Mouse (Mus musculus) left cerebral cortex, adult 8-10 months (tissue): ENCODE measurements around the gene Lztr1. TPM values are rescaled to one million over a fixed set of nuclear protein-coding genes. Genes with fewer than 3 reads are reported as not detected.

ENCODE experiments used
- DNase-seq, 2 experiments: peaks; one replicate each; pipeline ENCODE4 v3.0.0; 2022; ENCODE audit warnings: low spot score in 2 of 2
- total RNA-seq, 4 experiments: library from RNA; stranded (reverse); gene quantifications; 2 replicates each; pipeline ENCODE4 v1.2.4; 2022

Gene Lztr1
- total RNA-seq = 100 to 1,000 TPM; 143 to 180 (median 171) TPM

DNA sequence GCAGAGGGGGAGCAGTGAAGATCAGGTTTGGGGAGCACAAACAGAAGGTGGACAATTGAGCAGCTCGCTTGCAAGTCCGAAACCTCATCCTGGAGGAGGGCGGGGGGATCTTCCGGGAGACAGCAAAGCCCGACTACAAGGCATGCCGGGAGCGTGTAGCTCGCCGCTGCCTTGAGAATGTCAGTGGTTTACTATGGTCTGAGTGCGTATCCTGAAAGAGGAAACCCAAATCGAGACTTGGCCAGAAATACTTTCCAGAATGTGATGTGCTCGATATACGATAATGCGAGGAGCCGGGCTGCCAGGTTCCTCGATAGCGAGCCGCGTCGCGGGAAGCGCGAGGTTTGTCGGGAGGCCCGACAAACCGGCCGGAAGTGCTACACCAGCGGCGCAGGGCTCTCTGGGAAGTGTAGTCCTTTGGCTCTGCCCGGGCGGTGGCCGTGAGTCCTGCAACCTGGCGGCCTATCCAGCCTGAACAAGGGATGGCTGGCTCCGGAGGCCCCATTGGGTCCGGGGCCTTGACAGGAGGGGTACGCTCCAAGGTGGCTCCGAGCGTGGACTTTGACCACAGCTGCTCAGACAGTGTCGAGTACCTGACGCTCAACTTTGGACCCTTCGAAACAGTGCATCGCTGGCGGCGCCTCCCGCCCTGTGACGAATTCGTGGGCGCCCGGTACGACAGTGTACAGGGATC is at the start of gene Lztr1:
Gene Lztr1, plus strand, starts transcription at position 143 of the 694 bp plus-strand sequence.
- DNase-seq = peak; percentile 87 to 89

DNA sequence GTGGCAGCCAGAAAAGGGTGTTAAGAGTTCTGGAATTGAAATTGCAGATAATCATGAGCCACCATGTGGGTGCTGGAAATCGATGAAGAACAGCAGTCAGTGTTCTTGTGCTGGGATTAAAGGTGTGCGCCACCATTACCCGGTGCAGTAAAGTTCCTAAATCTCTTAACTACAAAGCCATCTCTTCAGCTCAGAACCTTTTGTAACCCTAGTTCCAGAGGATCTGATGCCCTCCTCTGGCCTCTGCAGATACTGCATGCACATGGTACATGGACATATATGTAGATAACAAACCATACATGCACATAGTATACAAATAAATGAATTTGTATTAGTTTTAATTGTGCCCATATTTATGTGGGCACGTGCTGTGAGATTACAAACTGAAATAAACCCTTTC is 48.2 kb upstream of the Lztr1 start:
- DNase-seq = no peak

GRCm38 (mm10) chr16:17461596-17461995 is 46.9 kb upstream of the Lztr1 start:
- no peak for DNase-seq

DNA sequence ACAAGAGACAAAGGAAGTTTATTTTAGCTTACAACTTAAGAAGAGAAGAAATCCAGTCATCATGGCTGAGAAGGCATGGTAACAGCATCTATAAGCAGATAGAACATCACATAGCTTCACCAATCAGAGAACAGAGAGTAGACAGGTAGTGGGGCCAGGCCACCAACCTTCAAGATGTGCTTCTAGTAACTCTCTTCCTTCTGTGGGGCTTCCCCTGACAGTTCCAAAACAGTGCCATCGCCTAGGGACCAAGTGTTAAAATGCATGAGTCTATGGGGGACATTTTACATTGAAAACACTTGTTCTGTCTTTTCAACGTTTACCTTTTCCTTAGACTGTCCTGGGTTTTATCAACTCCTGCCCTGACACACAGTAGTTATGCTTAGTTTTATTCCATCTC is 45.3 kb upstream of the Lztr1 start:
- DNase-seq = no peak

DNA sequence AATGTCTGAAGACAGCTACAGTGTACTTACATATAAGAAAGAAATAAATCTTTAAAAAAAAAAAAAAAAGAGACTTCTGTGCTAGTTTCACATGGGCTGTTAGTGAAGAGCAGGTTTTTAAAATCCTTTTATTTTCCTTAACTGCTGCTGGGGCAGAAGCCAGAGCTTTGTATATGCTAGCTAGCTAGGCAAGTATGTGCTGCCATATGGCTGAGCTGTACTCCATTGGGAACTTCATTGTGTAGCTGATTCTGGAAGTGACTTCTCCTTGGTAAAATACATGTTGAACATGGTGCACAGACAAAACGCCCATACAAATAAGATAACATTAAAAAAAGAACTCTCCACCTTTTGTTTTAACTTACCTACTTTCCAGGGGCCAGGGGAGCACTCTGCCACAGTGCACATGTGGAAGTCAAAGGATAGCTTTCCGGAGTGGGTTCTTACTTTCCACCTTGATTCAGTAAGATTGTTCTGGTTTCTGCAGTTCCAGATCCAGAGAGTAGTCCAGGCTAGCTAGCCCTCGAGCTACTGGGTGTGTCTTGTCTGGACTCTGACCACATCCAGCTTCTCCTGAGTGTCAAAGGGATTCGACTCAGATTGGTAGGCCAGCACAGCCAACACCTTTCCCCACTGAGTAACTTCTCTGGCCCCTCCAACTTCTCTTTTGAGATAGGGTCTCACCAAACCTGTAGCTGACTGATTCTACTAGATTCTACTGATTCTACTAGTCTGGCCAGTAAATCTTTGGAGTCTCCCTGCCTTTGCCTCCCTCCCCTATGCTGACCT is 41.4 kb upstream of the Lztr1 start:
- no peak for DNase-seq

DNA sequence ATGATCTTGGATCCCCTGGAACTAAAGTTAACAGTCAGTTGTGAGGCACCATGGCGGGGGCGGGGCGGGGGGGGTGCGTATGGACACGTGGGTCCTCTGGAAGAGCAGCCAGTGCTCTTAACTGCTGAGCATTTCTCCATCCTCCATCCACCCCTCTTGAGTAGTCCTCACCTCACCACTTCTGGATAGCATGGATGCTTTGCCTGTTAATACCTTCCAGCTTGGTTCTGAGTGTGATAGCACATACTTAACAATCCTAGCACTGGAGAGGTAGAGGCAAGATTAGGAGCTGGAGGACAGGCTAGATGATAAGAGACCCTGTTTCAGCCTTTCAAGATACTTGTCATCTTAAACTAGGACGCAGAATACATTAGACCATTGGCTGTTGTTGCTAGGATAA is 36.0 kb upstream of the Lztr1 start:
- DNase-seq = no peak

GRCm38 (mm10) chr16:17474091-17474490 is 34.4 kb upstream of the Lztr1 start:
- no peak for DNase-seq

- no peak for DNase-seq
Measured at GRCm38 (mm10) chr16:17474761-17475160, 33.7 kb upstream of the Lztr1 start.

- DNase-seq = no peak
Measured at GRCm38 (mm10) chr16:17475326-17475725, 33.2 kb upstream of the Lztr1 start.

- DNase-seq = no peak
Measured at GRCm38 (mm10) chr16:17478331-17478943, 30.1 kb upstream of the Lztr1 start.

- no peak for DNase-seq
Measured at GRCm38 (mm10) chr16:17481465-17481864, 27.0 kb upstream of the Lztr1 start.

GRCm38 (mm10) chr16:17486505-17486904 is 22.0 kb upstream of the Lztr1 start:
- DNase-seq = no peak

DNA sequence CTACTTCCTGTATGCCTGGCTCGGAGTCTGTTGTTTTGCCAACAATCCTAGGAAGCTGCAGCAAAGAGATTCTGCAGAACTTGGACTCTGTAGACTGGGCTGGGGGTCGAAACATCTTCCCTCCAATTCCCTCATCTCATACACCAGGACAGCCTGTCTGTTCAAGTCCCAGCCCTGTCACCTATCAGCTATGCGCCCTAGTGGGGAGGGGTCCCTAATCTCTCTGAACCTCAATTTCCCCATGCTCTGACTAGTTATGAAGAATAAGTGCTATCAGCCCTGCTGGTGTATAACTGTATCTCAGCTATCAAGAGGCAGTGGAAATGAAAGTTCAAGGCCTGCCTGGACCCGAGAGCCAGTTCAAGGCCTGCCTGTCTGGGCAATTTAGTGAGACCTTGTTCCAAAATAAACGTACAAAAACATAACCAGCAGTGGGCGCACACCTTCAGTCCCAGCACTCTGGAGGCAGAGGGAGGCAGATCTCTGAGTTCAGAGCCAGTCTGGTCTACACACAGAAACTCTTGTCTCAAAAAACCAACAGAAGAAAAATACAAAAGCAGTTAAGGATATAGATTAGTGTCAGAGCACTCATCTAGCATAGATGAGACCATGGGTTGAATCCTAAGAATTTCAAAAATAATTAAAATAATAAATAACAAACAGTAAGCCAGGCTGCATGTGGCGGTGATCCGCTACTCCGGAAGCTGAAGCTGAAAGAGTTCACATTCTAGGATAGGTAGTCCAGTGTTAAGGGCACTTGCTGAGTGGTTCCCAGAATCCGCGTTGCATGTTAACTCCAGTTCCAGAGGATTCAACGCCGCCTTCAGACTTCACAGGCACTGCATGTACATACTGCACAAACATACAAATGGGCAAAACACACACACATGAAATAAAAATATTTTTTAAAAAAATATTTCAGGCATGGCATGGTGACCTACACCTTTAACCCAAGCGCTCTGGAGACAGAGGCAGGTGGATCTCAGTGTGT is 19.7 kb upstream of the Lztr1 start:
- no peak for DNase-seq

- DNase-seq = no peak
Measured at GRCm38 (mm10) chr16:17489469-17490111, 18.9 kb upstream of the Lztr1 start, which contains the start of gene Aifm3. Gene Aifm3 (plus strand): TSS chr16:17489611.

GRCm38 (mm10) chr16:17491154-17491553 is 17.3 kb upstream of the Lztr1 start:
- DNase-seq = no peak

GRCm38 (mm10) chr16:17491896-17492561 is 16.5 kb upstream of the Lztr1 start:
- DNase-seq = no peak

DNA sequence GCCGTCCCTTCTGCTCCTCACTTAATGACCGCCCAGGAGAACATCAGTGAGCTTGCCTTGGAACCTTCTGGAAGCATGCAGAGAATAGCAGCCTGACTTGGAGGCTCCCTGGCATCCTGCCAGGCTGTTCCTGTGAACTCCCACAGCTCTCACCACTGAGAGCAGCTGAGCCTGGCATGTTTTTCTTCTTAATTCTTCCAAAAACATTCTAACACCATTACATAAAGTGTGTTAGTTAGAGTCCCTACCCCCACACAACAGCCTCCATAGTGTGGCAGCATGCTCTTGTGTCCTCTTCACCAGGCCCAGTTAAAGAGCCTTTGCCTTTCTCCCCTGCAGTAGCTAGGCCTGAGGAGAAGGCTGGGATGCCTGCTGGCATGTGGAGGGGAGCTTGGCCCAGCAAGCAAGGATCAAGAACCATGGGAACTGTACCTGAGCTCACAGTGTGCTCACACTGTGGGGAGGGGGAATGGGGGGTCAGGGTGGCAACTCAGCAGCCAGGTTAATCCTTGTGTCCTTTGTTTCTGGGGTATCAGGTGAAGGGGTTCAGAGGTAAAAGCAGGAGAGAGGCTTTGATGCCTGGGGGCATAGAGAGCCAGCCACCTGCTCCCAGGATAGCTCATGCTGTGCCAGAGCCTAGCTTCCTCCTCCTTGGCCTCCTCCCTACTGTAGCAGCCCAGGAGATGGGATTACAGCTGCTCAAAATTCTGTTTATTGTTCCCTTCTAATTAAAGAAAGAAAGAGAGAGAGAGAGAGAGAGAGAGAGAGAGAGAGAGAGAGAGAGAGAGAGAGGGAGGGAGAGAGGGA is 11.8 kb upstream of the Lztr1 start:
- DNase-seq = peak in 1 of 2 experiments; percentile 95

DNA sequence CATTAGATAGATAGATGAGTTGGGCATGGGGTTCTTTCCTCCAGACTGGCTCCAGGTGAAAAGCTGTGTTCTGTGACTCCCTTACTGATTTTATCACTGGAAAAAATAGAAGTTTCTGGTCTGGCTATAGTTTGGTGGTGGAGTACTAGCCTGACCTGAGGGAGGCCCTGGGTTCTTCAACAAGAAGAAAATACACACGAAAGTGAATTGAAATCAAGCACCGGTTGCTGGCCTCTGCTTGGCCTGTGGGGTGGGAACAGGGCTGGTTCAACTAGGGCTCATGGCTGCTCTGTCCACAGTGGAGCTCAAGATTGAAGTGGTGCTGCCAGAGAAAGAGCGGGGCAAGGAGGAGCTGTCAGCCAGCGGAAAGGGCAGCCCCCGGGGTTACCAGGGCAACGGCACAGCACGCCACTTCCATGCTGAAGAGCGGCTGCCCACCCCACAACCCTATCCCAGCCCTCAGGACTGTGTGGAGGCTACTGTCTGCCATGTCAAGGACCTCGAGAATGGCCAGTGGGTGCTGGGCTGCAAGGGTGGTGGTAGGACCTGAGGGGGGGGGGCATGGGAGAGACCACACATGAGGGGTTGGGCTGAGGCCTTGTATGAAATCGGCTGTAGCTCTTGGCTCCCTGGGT is 9.1 kb upstream of the Lztr1 start:
- DNase-seq = no peak

GRCm38 (mm10) chr16:17502681-17503080 is 5.8 kb upstream of the Lztr1 start:
- no peak for DNase-seq
